Mouse (Mus musculus): Measurements from ENCODE around the gene Cacna2d3.

Gene Cacna2d3

DNA sequence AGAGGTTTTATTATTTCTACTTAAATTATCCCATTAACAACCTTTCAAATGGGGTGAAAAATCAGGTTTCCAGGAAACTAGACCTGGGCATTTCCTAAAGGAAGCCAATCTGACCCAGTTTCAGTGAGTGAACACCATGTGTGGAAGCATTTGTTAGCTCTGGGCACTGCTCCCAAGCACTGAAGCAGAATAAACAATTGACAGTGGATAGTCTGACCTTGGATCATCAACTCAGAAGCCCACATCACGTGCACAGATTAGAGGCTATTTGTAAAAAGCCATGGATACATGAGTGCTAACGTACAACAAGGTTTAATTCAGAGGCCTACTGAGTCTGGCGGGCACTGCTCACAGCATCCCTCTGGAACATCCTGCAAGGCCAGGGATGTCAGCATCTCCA lies 82.4 kb downstream of the Cacna2d3 start:
- peak; percentile 50 for DNase-seq

DNA sequence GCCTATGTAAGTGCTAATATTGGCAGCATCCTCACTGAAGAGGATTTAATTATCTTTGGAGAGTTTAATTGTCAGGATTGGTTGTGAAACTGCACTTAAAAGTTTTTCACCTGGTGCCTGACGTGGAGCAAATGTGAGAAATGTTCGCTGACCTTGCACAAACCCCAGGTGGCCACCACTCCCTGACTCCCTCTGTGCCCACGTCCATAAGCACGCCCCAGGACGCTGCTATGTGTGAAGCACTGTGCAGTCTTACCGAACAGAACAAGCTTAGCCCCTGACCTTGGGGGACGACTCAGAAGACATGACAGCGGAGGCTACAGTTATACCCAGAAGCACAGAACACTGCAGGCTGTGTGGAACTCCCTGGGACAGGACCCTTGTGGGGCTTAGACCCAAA lies 93.5 kb downstream of the Cacna2d3 start:
- DNase-seq, result peak; percentile 80

DNA sequence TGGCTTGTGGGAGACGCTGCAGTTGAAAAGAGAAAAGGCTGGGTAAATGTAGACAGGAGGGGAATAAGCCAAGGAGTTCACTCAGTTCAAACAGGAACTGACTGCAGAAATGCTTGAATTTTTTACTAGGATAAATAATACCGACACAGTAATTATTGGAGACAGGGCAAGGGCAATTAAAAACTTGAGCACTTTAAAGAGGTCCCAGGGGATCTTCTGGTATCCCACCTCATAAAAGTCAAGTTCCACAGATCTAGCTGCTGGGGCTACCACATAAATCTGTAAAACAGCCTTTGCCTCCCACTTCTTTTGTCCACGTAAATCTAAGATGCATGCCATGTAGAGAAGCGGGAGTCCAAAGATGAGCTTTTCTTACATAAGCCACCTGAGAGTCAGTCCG lies 109.2 kb downstream of the Cacna2d3 start:
- peak; percentile 27 for DNase-seq

DNA sequence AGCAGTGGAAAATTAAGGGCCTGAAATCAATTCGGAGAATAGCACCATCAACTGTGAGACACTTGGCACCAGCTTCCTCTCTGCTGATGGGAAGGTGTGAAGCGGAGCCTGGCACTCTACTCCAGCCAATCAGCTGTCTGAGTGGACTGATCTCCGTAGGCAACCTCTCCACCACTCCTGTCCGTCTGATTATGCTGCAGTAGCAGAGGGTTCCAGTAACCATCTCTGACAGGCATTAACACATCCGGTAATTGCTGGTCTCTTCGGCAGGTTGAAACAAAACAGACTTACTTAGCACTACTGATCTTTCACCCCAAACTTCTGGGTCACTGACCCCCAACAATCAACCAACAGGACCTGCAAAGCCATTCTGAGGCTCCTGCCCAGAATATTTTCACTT lies 112.9 kb downstream of the Cacna2d3 start:
- peak; percentile 48 for DNase-seq

DNA sequence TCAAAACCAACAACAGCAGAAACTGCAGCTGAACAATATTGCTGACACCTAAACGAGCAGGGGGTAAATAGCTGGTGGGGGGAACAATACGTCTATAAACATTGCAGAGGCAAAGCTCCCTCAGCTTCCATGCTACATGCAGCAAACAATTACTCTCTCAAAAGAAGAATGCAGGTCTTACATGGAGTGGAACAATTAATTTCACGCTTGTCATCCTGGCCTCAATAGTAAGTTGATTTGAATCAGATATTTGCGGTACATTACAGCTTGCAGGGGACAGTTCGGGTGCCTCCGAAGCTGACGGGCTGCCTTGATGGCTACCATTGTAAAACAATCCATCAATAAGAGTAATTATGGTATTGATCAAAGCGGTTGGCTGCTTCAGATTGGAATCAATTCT lies 122.2 kb downstream of the Cacna2d3 start:
- DNase-seq, result peak; percentile 17

DNA sequence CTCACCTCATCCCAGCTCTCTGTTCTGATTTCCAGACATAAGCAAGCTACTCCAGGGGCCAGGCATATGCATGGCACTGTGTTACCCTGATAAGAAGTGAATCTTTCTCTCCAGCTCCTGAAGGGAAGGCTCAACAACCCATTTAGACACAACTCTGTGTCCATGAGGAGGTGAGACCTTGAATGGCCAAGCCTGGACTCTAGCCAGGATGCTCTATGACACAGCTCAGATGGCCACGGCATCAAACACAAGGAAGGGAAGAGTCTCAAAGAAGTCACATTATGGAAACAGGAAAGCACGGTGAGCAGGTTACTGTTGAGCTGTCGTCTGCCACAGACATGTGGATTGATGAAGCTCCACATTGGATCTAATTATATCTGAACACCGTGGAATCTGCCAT lies 128.8 kb downstream of the Cacna2d3 start:
- DNase-seq, result peak; percentile 30

DNA sequence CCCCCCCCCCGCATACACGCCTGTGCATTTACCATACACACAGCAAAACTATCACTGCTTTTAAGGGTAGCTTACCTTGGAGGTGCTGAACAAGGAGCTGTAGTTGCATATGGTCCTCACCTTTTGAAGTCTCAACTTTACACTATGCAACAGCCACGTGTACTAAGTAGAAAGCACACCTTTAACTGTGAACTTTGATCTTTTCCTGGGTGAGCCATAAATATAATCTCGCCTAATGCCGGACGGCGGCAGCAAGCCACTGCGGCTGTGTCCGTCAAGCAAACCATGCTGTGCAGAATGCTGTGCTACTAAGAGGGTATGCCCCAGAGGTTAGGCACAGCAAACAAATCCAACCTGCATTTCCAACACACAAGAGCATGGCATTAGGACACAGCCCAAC lies 132.0 kb downstream of the Cacna2d3 start:
- peak; percentile 65 for DNase-seq

DNA sequence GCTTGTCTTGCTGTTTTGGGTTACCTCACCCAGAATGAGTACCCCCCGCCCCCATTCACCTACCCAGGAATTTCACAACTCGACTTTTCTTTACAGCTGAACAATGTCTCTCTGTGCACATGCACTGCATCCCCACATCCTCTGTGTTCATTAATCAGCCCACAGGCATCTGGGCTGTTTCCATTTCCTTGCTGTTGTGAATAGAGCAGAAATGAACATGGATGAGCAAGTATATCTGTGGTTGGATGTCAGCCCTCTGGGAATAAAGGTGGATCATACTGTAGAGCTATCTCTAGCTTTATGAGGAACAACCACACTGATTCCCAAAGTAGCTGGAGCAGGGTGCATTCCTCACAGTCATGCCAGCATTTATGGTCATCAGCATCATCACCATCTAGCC lies 139.7 kb downstream of the Cacna2d3 start:
- DNase-seq, result peak; percentile 16

DNA sequence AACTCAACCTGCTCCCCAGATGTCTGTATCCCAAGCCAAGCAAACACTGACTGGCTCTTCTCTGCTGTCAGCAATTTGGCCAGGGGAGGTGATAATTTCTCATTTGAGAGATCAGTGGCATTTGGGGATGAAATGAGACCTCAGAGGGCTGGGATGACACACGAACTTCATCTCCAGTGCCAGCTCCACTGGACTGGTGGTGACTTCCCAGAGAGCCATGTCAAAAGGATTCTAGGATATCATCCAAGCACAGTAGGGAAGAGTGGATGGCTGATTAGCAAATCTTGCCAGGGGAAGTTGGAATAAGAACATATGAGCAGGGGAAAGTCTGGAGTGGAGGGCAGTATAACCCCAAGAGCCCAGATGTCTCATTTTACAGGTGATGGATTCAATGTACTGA lies 143.9 kb downstream of the Cacna2d3 start:
- no peak for DNase-seq

DNA sequence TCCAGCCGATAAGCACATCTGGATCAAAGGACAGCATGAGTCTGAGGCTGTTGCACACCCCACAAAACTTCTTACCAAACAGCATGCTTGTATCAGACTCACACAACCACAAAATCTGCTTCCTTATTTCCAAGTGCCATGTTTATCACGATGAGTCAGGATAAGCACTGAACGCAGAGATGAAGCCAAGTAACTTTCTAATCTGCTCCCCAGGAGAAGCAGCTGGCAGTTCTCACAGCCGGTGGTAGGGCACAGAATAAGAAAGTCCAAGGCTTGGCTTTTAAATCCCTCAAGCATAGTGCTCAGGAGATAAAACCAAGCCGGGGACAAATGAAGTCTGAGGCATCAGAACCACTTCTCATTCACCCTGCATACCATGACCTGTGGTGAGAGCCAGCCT lies 146.1 kb downstream of the Cacna2d3 start:
- DNase-seq, result no peak

DNA sequence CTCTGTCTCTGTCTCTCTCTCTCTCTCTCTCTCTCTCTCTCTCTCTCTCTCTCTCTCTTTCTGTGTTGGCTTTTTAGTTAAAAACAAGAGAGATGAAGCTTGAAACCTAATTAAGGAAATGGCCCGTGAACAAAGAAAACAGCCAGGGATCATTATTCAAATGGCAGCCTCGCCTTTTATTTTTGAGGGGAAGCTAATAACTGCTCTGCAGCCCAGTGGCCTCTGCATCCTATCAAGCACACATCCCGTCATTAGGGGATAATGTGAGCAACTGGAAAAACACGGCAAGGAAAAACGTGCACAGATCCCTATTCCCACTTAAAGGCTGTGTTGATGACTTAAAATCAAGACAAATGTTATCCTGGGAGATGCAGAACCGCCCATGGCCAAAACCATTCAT lies 159.0 kb downstream of the Cacna2d3 start:
- no peak for DNase-seq

DNA sequence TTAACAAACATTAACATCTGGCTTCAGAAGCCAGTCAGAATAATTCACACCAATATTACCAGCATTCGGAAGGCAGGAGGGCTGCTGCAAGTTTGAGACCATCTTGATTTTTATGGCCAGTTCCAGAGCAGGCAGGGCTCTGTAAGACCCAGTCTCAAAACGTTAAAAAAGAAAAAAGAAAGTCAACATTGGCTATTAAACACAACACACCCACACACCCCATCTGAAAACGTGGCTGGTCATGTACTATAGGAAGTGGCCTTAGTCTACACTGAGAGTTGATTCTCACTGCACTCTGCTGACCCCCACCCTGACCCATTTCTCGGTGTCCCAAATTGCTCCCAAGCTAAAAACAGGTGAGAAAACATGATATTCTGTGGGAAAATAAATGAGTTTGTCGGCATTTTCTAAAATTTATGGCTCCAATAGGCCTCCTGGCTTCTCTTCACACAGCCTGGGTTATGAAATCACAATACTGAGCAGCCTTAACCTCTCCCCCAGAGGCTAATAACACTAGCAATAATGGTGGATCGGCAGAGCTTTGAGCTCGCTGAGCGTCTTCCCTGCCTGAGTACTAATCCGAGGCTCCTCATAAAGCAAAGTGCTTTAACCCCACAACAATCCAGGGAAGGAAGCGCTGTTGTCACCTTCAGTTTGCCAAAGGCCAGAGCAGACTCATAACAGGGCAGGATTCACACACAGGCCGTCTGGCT lies 160.4 kb downstream of the Cacna2d3 start:
- DNase-seq, result no peak

DNA sequence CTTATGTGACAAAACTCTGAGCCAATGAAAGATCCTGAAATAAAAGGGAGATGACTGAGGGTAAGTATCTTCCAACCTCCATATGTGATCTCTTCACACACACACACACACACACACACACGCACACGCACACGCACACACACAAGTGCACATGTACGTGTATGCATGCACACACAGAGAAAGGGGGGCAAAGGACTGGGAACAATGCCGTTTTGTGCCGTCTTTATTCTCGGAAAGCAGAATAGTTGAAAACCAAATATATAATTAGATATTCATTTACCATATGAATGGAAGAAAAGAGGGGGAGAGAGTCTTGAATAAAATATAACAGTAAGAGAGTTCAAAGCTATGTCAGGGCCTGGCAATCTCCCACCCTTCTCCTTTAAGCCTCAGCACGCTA lies 163.2 kb downstream of the Cacna2d3 start:
- no peak for DNase-seq

DNA sequence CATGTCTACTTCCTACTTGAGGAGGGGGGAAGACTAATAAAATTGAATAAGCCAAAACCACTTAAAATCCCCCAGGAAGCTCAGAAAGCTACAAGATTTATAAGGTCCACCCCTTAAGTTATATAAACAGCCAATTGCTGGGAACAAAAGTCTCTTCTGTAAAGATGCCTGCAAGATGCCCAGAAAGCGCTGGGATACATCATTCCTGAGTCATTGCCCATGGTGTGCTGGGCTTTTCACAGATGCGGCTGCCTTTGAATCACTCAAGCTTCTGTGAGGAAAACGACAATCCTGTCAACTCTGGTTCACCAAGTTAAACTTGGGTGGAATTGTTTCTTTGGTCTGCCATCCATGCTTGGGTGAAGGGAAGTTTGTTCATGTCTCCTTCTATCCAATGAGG lies 165.5 kb downstream of the Cacna2d3 start:
- no peak for DNase-seq

DNA sequence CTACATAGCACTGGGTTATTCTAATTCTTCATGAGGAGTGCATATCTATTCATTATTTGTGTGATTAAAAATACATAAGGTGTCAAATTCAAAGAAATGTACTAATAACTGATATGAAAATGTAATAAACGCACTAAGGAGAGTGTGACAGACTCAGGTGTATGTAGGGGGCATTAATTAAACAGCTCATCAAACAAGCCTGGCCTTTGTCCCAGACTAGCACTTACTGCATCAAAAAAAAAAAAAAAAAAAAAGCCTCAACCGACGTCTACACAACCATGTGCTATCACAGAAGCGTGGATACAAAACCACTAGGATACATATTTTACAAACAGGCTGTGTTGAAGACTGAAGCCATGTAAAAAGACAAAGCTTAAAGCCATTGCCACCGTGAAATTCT lies 169.2 kb downstream of the Cacna2d3 start:
- DNase-seq, result no peak

DNA sequence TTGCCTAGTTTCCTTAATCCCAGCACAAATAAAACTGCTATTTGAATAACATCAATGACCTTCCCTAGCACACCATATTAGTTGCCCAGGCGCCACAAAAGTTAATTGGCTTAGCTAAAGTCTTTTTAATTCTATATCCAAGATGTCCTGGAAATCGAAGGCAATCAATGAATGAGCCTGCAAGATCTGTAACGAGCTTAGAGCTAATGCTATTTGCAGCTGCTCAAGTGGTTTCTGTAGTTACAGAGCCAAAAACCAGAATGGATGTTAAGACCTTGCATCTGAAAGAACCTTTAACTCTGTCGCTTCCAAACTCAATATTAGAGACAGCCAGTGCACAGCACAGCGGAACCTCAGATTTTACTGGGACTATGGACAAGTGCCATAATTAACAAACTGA lies 173.0 kb downstream of the Cacna2d3 start:
- no peak for DNase-seq

DNA sequence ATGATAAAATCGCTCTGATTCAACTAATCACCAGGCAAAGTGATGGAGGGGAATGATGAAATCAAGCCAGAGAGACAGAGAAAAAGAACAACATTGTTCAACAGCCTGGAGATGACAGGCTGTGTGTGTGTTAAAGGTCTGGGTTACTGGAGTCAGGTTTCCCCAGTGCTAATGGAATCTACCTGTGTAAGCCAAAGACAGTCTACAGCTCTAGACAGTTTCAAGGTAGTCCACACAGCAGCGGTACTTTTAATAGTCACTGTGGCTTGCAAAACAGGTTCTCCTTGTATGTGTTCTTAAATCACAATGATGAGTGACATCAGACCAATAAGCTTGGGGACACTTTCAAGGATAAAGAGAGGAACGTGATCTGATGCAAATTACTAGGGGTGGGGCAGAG lies 191.1 kb downstream of the Cacna2d3 start:
- no peak for DNase-seq

DNA sequence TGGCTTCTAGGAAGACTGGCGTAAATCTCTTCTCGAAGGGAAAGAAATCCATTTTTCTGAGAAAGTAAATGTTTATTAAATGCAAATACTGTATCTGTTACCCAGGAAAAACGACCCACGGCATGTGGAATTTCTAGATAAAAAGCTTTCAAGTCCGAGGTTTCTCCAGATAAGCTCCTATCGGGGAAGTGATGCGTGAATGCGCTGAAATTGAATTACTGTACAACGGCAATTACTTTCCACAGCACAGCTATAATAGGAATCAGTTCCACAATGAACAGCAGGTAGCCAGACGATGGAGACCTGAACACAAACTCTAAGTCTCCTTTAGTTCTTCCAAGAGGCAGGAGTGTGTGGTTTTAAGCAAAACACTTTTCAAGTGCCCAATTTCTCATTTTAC lies 193.0 kb downstream of the Cacna2d3 start:
- DNase-seq, result no peak

DNA sequence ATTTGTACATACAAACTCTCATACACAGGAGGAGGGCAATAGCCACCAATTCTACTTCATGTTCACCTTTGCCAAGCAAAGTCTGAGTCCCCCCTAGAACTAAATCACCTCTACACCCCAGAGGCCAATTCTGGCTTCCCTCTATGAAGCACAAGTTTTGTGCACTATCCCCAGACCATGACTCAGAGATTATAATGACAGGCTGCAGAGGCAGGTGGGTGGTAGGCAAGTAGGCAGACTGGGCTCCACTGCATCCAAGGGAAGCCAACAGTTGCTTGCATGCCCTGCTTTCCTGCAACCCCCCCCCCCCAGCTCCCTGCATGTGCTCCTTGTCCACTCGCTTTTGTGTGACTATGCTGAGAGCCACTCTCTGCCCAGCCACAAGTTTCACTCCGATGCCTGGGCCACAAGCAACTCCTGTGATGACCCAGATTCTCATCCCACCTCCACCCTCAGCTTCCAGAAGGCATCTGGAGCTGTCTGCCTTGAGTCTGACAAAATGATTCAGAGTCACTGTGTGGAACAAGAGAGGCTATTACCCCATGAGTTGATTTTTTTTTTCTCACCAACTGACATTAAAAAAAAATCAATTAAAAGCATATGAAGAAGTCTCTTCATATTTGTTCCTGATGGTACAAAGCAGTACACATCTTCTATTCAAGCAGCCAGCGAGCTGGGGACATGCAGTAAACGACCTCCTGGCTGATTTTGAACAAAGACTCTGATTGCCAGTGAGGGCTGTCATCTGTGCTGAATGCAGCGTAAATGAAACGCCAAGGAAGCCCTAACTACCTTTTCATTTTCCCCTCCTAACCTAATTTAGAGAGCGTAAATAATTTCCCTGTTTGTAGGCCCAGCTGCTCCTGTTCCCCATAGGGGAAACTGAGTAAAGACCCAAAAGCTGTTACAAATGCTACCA lies 201.7 kb downstream of the Cacna2d3 start:
- peak; percentile 71 for DNase-seq

DNA sequence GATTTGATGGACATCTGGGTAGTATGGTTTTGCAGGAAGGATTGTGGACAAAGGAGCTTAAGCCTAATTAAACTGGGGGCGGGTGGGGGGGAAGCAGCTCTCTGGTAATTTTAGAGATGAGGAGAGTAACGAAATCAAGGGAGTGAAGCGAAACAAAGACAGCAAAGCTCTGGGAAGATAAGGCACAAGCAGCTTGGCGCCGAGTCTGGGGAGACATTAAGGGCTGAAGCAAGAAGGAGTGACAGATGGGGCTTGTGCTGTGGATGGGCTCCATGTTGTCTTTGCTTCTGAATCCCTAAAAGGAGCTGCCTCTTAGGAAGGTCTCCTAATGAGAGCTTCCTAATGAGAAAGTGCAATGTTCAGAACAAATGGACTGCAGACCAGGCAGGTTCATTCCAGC lies 219.0 kb downstream of the Cacna2d3 start:
- DNase-seq, result no peak

DNA sequence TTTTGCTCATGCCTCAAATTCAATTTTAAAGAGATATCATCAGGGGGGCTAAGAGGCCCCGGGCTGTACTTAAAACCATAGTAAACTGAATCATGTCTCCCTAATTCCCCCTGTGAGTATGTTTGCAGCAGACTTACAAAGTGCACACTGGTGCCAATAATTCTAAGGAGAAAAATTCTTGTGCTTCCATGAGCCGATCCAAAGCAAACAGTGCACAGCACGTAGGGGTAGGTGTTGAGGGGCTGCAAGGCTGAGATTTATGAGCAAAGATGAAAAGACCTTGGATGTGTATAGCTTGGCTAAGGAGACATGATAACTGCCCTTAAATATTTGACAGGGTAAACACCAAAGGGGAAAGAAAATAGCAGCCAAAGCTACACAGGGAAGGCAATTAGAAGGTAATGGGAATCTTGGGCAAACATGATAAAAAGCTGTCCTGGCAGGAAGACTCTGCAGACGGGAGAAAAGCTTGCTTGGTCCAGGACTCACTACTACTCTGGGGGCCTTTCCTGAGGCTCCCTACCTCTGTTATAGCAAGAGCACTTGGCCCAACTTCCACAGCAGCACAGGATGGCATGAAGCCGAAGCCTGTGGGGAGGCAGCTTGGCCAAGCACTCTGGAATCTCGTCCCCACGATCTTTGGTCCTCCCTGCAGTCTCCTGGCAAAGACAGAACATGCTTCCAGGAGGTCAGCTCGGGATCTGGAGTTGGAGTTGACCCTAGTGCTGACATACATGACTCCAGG lies 222.9 kb downstream of the Cacna2d3 start:
- peak; percentile 78 for DNase-seq

DNA sequence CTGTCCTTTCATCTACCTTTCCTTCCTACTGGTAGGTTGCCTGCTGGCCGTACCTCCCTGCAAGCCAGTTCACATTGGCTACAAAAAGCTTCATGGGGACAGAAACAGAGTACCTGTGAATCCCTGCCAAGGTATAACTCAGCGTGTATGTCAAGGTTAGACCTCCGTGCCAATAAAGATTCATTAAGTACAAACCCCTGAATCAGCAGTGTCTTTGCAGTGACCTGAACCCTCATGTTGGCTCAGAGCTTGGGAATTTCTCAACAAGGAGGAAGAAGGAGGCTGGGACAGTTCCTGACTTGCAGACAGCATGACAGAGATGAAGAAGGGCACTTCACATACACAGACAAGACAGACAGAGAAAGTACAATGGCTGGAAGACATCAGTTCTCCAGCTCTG lies 225.1 kb downstream of the Cacna2d3 start:
- DNase-seq, result peak; percentile 59

DNA sequence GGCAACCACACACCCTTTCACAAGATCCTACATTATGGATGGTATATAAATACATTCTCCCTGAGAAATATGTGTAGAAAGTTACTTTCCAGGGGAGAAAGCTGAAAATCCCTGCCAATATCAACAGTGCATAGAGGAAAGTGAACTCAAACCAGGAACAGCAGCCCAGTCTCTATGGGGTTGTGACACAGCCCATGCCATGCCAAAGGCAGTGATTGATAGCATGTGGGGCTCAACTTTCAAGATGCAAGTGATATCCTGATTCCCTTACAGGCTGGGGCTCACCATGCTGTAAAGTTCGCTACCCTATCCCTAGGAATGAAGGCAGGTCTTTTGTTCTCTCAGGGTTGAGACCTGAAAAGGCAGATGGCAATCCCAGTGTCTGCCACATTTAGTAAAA lies 229.9 kb downstream of the Cacna2d3 start:
- peak; percentile 56 for DNase-seq

DNA sequence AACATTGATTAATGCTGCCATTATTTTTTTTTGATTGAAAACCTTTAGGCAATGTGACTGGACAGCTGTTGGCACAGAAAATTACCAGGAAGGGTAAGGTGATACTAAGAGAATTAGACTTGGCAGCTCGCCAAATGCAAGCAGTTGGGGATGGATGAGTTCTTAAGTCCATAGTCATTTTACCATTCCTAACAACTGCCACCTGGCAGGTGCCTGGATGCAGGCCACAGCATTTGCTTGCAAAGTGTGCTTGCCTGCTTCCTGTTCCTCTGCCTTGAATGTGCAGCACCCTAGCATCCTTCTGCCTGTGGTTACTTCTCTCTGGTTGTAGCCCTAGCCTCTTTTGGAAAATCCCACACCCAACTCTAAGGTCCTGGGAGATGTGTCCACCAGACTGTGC lies 236.2 kb downstream of the Cacna2d3 start:
- peak; percentile 6 for DNase-seq
